Mouse (Mus musculus) urinary bladder, postnatal 36 days (tissue): ENCODE measurements around the gene Rps4x.
"Not testable (repeated sequence)": the region's sequence is repeated elsewhere in the genome, so short reads cannot be mapped to it uniquely, and the experiment has no call there.

Experiments used
- DNase-seq, 2 experiments: peaks; one replicate each; pipeline ENCODE4 v3.0.0; 2022; ENCODE audit warnings: low spot score in 2 of 2, mixed read lengths in 1 of 2

Rps4x gene

DNA sequence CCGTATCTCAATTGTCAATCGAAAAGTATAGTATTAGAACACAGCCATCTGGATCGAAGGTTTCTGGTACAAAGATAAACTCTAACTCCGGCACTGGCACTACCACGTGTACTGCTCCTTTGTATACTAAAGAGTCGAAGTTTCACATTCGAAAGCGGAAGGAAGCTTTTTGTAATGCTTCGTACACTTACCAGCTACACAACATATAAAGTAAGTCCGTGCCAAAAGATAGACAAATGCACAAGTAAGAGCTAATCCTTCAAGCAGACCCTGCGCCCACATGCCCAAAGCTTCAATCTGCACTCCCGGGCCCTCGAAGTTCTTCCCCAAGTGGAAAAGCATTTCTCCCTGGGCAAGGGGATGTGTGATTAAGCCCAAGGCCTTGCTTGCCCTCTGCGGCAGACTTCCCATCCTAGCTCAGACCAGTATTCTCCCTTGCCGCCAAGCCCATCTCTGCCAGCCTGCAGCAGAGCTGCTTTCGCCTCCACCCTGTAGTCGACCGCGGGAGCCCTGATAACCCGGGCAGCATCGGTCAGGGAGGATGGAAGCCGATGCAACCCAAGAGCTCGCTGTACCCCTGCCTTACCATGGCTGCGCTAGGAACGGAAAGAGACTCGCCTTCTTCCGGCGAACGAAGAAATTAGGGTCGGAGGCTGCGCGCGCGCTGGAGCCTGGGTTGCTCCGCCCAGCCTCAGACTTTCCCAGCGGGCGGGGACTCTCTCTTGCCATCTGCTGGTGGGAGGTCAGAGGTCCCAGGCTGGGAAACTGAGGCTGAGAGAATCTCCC is at the start of gene Rps4x:
Rps4x (minus strand) TSS at position 683 of the 786 bp plus-strand sequence.
- peak; percentile 73 to 83 for DNase-seq

GRCm38 (mm10) chrX:102219126-102219525 is 29.9 kb upstream of the Rps4x start:
- peak in 1 of 2 experiments; percentile 20 for DNase-seq

DNA sequence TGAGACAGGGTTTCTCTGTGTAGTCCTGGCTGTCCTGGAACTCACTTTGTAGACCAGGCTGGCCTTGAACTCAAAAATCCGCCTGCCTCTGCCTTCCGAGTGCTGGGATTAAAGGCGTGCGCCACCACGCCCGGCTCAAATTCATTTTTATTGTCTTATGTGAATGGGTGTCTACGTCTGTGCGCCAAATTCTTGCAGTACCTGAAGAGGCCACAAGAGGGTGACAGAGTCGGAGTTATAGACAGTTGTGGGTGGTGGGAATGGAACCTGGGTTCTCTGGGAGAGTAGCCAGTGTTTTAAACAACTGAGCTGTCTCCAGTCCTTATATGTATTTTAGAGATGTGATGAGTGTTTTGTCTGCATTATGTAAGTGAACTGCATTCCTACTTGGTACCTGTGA is 26.2 kb upstream of the Rps4x start:
- DNase-seq, result not testable (repeated sequence)

- DNase-seq, result no peak
These were observed 1.6 kb upstream of the Rps4x start for GRCm38 (mm10) chrX:102190840-102191239.

DNA sequence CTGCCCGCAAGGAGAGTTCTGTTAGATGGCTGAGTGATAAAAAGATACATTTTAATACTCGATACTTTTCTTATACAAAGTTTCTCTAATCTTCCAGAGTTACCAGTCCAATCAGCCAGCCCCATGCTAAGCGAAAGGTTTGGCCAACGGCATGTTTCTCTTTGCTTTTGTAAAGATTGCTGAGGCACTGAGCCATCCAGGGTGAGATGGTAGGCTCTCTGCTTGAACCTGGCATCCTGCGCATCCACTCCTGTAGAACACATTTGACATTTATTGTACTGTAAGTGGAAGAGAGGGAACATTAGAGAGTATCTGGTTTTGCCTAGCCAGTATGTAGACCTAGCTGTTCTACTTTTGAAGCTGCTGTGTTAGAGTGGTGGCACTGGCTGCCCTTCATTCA is 387 bp upstream of the Rps4x start:
- DNase-seq, result no peak

- DNase-seq, result no peak
These were observed 2.0 kb downstream of the Rps4x start for GRCm38 (mm10) chrX:102187023-102187699.

GRCm38 (mm10) chrX:102182575-102182974 is 6.6 kb downstream of the Rps4x start:
- DNase-seq, result no peak

DNA sequence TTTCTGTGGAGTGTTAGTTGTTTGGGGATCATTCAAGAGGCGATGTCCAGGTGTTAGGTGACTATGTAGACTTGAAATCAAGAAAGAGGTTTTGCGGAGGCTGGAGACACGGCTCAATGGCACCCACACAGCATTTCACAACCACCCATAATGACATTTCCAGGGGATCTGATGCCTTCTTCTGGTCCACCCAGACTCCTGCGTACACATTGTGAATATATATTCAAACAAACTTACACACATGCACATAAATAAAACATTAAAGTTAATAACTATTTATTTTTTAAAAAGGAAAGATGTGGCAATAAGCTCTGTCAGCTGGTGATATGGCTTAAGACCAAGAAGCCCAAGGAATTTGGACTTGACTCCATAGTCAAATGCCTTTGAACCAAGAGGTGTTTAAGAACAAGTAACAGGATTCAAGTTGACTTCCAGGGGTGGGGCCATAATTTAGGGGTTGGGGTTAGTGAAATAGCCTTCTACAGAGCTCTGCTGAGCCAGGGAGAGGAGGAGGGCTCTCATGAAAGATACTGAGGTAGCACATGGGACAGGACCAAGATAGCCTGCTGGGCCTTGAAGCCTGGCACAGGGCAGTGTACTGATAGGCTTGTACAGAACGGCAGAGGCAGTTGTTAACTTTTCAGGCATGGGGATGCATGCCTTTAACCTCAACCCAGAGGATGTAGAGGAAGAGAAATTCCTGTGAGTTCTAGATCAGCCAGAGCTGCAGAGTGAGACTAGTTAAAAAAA is 13.5 kb downstream of the Rps4x start:
- no peak for DNase-seq

DNA sequence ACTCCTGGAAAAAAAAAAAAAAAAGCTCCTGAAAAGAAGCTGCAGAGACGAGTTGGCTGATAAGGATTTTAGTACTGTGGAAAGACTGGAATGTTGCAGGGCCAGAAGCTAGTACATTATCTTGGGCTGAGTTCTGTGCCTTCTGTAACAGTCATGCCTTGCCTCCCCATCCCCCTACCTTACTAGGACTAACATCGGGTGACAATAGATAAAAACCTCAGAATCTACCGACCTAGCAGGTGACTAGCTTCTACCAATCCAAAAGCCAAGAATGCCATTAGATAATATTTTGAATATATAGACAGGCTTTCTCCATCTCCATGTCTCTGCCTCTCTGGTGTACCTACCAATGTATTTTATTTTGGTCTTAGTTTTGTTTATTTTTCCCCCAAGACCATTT is 18.3 kb downstream of the Rps4x start:
- DNase-seq, result no peak

DNA sequence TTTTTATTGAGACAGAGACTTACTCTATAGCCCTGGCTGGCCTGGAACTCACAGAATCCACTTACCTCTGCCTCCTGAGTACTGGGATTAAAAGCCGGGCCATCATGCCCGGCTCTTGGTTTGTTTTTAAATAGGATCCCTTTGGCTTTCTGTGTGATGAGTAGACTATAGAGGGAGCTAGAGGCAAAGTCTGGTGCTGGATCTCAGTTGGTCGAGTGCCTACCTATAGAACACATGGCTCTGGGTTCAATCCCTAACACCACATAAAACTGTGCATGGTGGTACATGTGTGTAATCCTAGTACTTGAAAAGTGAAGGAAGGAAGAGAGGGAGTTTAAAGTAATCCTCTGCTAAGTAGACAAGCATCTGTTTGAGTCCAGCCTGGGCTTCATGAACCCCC is 19.1 kb downstream of the Rps4x start:
- DNase-seq, result no peak

- no peak for DNase-seq
These were observed 19.5 kb downstream of the Rps4x start for GRCm38 (mm10) chrX:102169724-102170123.

- no peak for DNase-seq
These were observed 22.2 kb downstream of the Rps4x start for GRCm38 (mm10) chrX:102166986-102167385.

- no peak for DNase-seq
These were observed 22.7 kb downstream of the Rps4x start for GRCm38 (mm10) chrX:102166521-102166920.

DNA sequence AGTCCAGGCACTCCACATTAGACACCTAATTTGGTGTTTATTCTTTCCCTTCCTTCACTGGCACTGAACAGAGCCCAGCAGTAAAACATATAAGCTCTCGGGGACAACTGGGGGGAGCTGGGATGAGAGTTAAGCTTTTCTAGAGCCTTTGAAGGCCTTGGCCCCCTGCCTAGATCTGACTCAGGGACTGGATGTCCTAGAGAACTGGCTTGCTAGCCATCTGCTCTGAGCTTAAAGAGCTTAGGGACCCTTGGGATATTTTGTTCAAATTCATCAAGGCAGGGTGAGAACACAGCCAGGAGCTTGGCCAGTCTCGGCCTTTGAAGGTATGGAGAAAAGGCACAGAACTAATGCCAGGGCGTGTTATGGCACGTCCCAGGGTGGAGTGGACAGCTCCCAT is 25.7 kb downstream of the Rps4x start:
- peak in 1 of 2 experiments; percentile 6 for DNase-seq

DNA sequence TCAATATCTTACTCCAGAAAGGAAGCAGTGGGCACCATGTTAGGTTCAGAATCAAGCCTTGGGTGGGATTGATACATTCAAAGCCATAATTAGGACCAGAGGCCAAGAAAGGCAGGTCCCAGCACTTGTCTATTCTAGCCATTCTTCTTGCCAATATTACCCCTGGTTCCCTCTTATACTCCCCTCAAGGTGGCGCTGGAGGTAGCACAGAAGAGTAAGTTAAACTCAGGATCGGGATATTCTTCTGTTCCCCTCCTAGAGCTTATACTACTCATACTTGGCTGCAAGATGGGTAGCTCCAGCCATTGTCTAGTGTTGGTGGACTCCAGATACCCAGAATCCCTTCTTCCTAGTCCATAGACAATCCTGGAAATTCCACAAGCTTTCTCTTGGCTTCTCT is 26.1 kb downstream of the Rps4x start:
- no peak for DNase-seq

DNA sequence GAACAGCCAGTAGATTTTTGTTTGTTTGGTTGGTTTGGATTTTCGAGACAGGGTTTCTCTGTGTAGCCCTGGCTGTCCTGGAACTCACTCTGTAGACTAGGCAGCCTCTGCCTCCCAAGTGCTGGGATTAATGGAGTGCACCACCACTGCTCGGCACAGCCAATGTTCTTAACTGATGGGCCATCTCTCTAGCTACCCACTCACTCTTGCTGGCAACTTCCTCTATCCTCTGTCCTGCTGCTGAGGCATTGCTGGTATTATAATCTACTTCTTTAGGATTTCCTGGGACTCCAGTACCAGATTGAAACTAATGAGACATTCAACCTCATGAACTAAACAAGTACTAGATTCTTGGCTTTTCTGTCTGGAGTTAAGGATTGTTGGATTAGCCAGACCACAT is 28.7 kb downstream of the Rps4x start:
- no peak for DNase-seq

- peak in 1 of 2 experiments; percentile 12 for DNase-seq
These were observed 29.4 kb downstream of the Rps4x start for GRCm38 (mm10) chrX:102159778-102160177.

DNA sequence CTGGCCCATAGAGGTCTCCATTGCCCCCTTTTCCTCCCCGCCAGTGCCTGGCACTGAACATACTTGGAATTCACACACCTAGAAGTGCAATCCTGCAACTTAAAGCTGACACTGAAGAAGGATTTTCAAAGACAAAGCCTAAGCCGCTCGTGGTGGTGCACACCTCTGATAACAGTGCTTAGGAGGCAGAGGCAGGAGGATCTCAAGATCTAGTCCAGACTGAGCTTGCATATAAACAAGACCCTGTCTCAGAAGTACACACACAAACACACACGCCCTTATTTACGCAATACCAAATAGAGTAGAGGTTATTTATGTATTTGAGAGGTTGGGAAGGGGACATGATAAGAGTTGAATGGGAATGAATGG is 31.8 kb downstream of the Rps4x start:
- peak in 1 of 2 experiments; percentile 7 for DNase-seq

GRCm38 (mm10) chrX:102156618-102157422 is 32.4 kb downstream of the Rps4x start, which contains the start of gene Ercc6l:
Gene Ercc6l, minus strand, starts transcription at chrX:102157091.
- DNase-seq, result peak; percentile 79 to 89

DNA sequence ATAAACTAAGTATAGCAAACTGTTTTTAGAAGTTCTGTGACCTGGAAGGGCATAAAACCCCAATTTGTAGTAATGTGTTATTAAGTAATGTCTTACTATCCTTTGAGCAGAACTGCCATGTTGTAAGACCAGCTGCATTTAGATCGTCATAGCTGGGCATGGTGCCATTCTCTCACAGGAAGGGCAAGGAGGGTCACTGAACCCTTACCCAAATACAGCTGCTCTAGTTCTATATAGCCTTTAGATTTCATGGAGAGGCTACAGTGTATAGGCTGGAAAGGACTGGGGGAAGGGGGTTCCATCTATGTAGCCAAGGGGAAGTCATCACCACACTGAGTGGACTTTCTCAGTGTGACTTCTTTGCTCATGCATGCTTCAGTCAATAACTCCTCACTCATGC is 48.0 kb downstream of the Rps4x start:
- no peak for DNase-seq
